Mouse (Mus musculus) gastrocnemius, adult 2 months (tissue): Measurements from ENCODE around the gene Eapp. TPM values are rescaled to one million over a fixed set of nuclear protein-coding genes. Genes with fewer than 3 reads are reported as not detected.
A peak's percentile ranks its signal among the peaks of the same experiment; 100 is the strongest.
"Not testable (repeated sequence)": the region's sequence is repeated elsewhere in the genome, so short reads cannot be mapped to it uniquely, and the experiment has no call there.

Experiments
- DNase-seq: peaks from one replicate; pipeline ENCODE4 v3.0.0; 2022
- H3K27ac ChIP-seq: fragments of 200-600 bp; 2 replicates; pipeline ENCODE4 v1.8.1; 2022; ENCODE audit warnings: mild to moderate bottlenecking
- H3K4me3 ChIP-seq: fragments of 200-600 bp; 2 replicates; pipeline ENCODE4 v1.8.1; 2022; ENCODE audit warnings: mild to moderate bottlenecking, moderate library complexity
- CTCF ChIP-seq: fragments of 200-600 bp; IDR thresholded peaks from 2 replicates; pipeline ENCODE4 v1.8.1; 2022; ENCODE audit warnings: antibody characterized with exemption, mild to moderate bottlenecking, moderate library complexity
- intact Hi-C: fragments of 180-260 bp; cut with DNase I; formaldehyde crosslinking; loops from one replicate; pipeline ENCODE4 v1.15.1; 2025
- long read RNA-seq, 2 experiments: library from polyadenylated mRNA; stranded (forward); transcript quantifications; one replicate each; pipeline ENCODE4 v2.0.0; 2021
- total RNA-seq, 2 experiments: library from RNA; stranded (reverse); gene quantifications; 2 replicates each; pipeline ENCODE4 v1.2.3; 2021

Eapp gene
- 10 to 100 TPM; 17.8 to 18.5 TPM for total RNA-seq
- long read RNA-seq, experiment 1, full-length matches to known transcripts, result 6 of 13 reads
- long read RNA-seq, experiment 1, partial matches to known transcripts, result 2 of 13 reads
- long read RNA-seq, experiment 1, other reads (novel, unspliced or antisense), result 5 of 13 reads
- long read RNA-seq, experiment 2, full-length matches to known transcripts, result 25 of 31 reads
- long read RNA-seq, experiment 2, partial matches to known transcripts, result 2 of 31 reads
- long read RNA-seq, experiment 2, other reads (novel, unspliced or antisense), result 4 of 31 reads

DNA sequence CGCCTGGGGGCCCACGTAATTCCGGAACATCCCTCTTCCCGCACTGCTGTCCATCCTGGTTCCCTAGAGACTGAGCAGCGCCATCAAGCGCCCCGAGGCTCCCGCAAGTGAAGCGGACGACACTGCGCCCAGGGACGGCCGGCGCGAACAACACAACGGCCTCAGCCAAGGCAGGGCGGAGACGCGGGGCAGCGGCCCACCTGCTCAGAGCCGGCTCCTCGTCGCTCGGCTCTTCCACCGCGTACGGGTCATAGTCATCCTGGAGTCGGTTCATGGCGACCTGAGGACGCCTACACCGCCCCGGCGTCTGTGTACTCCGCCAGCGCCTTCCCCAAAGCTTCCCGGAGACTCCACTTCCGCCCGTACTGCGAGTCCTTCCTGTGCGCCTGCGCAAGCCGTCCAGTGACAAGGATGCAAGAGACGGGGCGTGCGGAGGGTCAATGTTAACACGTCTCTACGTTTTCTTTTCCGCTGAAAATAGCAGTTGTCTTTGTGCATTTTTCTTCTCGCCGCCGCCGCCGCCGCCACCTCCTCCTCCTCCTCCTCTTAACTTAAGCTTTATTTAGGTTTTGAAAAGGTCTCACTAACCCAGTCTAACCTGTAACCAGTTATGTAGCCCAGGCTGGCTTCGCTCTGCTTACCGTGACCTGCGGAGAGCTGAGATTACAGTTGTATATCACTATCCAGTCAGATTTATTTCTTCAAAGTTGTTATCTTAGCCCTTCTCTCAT lies at the start of gene Eapp:
Eapp (minus strand) TSS at position 387 of the 731 bp plus-strand sequence.
- peak within 1 kb of the TSS; percentile 85 for H3K4me3 ChIP-seq
- TF ChIP-seq CTCF, result peak; percentile 18; the same call in 1 of the 2 replicates
- intact Hi-C loops, result loop anchor here (2.0 kb wide), 1 partner anchor 39 kb away; the partner anchor contains the start of gene Sptssa
- peak; percentile 97 for DNase-seq
- H3K27ac ChIP-seq, result peak within 1 kb of the TSS; percentile 100

DNA sequence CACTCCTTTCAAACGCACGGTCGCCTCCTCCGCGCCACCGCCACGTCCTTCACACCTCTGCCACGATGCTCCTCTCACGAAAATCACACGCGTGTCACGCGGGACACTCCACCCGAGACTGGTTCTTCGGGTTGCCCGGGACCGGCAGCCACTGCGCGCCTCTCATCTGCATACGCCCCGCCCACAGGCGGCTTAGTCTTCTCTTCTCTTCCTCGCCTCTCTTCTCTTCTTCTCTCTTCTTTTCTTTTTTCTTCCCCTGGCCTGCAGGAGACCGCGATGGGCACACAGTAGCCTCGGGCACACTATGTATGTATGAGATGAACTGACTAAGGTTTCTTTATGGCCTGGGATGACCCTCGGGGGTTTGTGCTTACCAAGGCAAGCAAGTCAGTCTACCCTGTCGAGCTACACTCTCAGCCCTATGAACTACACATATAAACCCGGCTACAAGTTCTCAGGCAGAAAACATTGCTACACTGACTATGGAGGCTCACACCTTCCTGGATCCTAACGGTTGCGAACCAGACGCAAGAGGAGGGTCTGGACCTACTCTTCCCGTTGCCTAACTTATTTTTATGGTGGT lies 43.1 kb upstream of the Eapp start:
- DNase-seq, intact Hi-C loops: not testable (repeated sequence)
- H3K27ac ChIP-seq, result peak overlapping the region; percentile 87
- peak overlapping the region; percentile 64 for H3K4me3 ChIP-seq

DNA sequence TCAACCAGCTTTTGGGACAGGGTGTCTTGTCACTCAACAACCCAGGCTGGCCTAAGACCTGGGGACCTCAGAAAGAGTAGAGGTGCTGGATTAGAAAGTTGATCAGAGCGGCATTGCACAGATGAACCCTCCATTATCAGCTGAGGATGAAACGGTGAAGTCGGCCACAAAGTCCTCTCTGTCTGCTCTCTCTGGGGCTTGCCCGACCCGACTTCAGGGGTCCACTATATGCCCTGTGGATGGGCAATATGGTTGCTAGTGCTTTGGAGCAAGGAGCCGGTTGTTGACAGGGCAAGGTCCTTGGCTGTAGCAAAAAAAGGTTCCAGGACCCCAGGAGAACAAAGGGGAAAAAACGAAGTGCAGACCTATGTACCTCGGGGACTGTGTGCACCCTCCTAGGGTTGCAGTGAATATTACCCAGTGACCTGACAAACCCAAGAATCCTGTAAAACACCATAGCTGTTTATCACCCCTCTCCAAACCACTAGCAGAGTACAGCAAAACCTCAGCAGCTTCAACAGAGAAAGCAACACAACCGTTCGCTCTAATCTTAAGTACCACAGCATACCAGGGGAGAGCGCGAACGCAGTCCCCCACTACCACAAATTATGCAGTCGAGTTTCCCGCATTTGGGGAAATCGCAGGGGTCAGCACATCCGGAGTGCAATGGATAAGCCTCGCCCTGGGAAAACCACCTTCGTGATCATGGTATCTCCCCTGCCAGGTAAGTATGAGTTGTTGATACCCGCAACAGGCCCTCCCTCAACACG lies 42.4 kb upstream of the Eapp start:
- DNase-seq, H3K27ac ChIP-seq, H3K4me3 ChIP-seq, intact Hi-C loops: not testable (repeated sequence)

DNA sequence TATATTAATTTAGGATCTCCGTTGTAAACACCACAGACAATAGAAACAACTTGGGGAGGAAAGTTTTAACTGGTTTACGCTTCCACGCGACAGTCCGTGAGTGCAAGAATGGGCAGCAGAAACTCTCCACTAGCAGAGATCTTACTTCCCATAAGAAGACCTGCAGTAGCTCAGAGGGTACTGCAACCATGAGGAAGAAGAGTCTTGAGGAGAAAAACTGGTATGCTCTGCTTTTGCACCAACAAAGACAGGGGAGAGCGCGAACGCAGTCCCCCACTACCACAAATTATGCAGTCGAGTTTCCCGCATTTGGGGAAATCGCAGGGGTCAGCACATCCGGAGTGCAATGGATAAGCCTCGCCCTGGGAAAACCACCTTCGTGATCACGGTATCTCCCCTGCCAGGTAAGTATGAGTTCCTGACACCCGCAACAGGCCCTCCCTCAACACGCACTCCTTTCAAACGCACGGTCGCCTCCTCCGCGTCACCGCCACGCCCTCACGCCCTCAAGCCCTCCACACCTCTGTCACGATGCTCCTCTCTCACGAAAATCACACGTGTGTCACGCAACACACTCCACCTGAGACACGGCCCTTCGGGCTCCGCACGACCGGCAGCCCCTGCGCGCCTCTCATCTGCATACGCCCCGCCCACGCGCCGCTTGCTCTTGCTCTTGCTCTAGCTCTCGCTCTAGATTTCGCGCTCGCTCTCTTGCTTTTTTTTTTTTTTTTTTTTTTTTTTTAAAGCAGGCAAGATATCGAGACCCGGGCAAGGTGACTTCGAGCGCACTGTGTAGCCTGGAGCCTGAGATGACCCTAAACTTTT lies 38.8 kb upstream of the Eapp start:
- H3K27ac ChIP-seq, result peak overlapping the region; percentile 64; the same call in 1 of the 2 replicates
- peak overlapping the region; percentile 54 for H3K4me3 ChIP-seq
- DNase-seq, result peak; percentile 58
- intact Hi-C loops, result not testable (repeated sequence)

DNA sequence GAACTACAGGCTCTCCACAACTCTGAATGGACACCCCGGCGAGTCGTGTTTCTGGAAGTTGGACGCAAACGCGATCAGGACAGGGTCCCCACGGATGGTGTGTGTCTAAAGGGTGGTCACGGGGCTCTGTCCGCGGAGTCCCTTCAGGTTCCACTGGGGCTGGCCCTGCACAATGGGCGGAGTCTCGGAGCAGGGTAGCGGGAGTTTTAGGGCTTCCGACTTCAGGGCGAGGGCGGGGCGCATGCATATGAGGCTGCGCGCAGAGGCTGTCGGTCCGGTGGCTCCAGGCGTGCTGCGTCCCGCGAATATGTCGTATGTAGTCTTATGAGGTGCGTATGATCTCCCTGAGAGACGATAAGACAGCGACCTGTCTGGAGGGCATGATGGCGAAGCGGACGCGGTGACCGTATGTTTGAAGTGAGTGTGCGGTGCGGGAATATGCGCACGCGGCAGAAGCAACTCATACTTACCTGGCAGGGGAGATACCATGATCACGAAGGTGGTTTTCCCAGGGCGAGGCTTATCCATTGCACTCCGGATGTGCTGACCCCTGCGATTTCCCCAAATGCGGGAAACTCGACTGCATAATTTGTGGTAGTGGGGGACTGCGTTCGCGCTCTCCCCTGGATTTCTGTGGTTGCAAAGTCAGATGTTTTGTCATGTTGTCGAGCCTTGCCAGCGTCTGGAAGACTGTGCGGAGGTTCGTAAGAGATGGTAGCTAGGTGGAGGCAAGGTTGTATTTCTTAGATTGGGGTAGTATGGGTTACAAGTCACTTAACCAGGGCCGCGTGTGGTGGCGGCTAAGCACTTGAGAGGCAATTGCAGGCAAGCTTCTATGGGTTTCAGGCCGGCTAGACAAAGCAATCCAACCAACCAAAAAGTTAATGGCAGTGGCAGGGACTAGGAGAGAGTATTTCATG lies 33.7 kb upstream of the Eapp start:
- H3K4me3 ChIP-seq, intact Hi-C loops, H3K27ac ChIP-seq, DNase-seq: not testable (repeated sequence)

DNA sequence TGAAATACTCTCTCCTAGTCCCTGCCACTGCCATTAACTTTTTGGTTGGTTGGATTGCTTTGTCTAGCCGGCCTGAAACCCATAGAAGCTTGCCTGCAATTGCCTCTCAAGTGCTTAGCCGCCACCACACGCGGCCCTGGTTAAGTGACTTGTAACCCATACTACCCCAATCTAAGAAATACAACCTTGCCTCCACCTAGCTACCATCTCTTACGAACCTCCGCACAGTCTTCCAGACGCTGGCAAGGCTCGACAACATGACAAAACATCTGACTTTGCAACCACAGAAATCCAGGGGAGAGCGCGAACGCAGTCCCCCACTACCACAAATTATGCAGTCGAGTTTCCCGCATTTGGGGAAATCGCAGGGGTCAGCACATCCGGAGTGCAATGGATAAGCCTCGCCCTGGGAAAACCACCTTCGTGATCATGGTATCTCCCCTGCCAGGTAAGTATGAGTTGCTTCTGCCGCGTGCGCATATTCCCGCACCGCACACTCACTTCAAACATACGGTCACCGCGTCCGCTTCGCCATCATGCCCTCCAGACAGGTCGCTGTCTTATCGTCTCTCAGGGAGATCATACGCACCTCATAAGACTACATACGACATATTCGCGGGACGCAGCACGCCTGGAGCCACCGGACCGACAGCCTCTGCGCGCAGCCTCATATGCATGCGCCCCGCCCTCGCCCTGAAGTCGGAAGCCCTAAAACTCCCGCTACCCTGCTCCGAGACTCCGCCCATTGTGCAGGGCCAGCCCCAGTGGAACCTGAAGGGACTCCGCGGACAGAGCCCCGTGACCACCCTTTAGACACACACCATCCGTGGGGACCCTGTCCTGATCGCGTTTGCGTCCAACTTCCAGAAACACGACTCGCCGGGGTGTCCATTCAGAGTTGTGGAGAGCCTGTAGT lies 23.4 kb upstream of the Eapp start:
- DNase-seq, intact Hi-C loops, H3K27ac ChIP-seq, H3K4me3 ChIP-seq: not testable (repeated sequence)

DNA sequence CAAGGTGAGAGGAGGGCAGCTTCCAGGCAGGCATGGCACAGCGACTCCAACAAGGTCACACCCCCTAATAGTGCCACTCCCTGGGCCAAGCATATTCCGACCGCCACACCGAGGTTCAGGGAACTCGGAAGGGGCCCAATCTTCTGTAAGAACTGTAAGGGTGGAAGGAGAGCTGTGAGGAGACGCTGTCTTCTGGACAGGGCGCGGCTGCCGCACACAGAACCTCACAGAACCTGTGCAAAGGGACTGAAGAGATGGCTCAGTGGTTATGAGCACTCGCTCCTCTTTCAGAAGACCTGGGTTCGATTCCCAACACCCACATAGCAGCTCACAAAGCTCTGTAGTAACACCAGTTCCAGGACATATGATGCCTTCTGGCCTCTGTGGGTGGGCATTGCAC lies 21.8 kb upstream of the Eapp start:
- H3K27ac ChIP-seq, DNase-seq, H3K4me3 ChIP-seq, intact Hi-C loops: not testable (repeated sequence)

DNA sequence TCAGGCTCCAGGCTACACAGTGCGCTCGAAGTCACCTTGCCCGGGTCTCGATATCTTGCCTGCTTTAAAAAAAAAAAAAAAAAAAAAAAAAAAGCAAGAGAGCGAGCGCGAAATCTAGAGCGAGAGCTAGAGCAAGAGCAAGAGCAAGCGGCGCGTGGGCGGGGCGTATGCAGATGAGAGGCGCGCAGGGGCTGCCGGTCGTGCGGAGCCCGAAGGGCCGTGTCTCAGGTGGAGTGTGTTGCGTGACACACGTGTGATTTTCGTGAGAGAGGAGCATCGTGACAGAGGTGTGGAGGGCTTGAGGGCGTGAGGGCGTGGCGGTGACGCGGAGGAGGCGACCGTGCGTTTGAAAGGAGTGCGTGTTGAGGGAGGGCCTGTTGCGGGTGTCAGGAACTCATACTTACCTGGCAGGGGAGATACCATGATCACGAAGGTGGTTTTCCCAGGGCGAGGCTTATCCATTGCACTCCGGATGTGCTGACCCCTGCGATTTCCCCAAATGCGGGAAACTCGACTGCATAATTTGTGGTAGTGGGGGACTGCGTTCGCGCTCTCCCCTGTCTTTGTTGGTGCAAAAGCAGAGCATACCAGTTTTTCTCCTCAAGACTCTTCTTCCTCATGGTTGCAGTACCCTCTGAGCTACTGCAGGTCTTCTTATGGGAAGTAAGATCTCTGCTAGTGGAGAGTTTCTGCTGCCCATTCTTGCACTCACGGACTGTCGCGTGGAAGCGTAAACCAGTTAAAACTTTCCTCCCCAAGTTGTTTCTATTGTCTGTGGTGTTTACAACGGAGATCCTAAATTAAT lies 18.3 kb upstream of the Eapp start:
- DNase-seq, result peak; percentile 56
- intact Hi-C loops, result not testable (repeated sequence)
- peak overlapping the region; percentile 59; the same call in 1 of the 2 replicates for H3K27ac ChIP-seq

DNA sequence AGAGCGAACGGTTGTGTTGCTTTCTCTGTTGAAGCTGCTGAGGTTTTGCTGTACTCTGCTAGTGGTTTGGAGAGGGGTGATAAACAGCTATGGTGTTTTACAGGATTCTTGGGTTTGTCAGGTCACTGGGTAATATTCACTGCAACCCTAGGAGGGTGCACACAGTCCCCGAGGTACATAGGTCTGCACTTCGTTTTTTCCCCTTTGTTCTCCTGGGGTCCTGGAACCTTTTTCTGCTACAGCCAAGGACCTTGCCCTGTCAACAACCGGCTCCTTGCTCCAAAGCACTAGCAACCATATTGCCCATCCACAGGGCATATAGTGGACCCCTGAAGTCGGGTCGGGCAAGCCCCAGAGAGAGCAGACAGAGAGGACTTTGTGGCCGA lies 14.8 kb upstream of the Eapp start:
- H3K27ac ChIP-seq, DNase-seq, intact Hi-C loops, H3K4me3 ChIP-seq: not testable (repeated sequence)

More for the DNA sequence above, 18.3 kb upstream of the Eapp start:
- H3K4me3 ChIP-seq, result 0 out of 2 replicates have a peak overlapping the region, but pooled peaks have one; percentile 41

DNA sequence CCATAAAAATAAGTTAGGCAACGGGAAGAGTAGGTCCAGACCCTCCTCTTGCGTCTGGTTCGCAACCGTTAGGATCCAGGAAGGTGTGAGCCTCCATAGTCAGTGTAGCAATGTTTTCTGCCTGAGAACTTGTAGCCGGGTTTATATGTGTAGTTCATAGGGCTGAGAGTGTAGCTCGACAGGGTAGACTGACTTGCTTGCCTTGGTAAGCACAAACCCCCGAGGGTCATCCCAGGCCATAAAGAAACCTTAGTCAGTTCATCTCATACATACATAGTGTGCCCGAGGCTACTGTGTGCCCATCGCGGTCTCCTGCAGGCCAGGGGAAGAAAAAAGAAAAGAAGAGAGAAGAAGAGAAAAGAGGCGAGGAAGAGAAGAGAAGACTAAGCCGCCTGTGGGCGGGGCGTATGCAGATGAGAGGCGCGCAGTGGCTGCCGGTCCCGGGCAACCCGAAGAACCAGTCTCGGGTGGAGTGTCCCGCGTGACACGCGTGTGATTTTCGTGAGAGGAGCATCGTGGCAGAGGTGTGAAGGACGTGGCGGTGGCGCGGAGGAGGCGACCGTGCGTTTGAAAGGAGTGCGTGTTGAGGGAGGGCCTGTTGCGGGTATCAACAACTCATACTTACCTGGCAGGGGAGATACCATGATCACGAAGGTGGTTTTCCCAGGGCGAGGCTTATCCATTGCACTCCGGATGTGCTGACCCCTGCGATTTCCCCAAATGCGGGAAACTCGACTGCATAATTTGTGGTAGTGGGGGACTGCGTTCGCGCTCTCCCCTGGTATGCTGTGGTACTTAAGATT lies 14.2 kb upstream of the Eapp start:
- intact Hi-C loops, DNase-seq: not testable (repeated sequence)
- Histone ChIP-seq H3K4me3 (peak overlapping the region; percentile 58), H3K27ac (peak overlapping the region; percentile 74)
